Mouse (Mus musculus) lung, postnatal 14 days (tissue): Measurements from ENCODE around the gene Negr1.
"Not testable (repeated sequence)": the region's sequence is repeated elsewhere in the genome, so short reads cannot be mapped to it uniquely, and the experiment has no call there.

Source experiments
- DNase-seq: peaks from one replicate; pipeline ENCODE4 v3.0.0; 2021

The Negr1 gene

GRCm38 (mm10) chr3:157031513-157032142, 470.0 kb downstream of the Negr1 start:
- DNase-seq: no peak

- DNase-seq: no peak
Measured at GRCm38 (mm10) chr3:157036016-157036415, 474.4 kb downstream of the Negr1 start.

DNA sequence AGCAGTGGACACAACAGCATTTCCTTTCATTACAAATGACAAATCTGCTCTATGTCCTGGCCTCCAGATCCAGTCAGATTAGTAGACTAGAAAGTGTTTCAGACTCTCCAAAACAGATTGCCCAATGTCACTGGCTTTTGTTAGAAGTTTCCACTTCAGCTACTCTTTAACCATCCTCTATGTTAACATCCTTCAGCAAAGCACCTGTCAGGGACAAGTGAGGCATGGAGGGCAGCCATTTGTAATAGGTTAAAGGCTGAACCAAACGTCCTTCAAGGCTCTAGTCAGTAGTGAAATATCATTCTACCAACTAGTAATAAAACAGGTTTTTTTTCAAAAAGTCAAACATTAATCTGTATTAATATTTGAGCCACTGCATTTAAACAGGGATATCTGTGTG, 475.0 kb downstream of the Negr1 start:
- no peak for DNase-seq

- no peak for DNase-seq
Measured at GRCm38 (mm10) chr3:157040619-157041018, 479.0 kb downstream of the Negr1 start.

DNA sequence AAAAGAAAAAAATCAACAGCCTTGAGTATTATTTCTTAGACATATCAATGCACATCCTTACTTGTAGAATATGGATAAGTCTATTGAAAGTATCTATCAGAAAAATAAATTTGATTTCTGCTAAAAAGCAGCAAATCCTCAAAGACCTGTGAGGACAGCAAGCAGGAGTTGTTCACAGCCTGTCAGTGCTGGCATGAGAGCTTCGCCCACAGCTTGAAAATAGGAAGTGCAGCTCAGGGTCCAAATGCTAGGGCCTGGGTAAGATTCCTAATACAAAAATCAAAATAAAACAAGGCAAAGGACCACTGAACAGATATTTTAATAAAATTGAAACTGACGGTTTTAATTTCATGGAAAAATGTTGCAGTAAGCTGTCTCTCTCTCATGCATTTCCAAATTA, 483.0 kb downstream of the Negr1 start:
- no peak for DNase-seq

DNA sequence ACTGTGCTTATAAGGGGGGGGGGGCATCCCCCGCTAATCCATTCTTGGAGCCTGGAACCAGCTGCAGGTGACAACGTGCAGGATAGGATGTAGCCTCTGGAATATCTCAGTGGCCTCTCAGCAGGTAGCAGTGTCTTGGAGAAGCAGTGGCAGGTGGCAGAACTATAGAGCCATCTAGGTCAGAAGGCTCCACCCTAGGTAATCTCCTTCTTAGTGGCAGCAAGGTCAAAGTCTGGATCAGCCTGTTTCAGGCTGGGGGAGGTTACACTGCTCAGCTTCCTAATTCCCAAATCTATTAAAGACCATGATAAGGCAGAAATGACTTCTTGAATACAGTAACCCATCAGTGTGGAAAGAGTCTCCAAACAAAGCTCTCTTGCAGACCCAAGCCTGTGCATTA, 502.8 kb downstream of the Negr1 start:
- not testable (repeated sequence) for DNase-seq

DNA sequence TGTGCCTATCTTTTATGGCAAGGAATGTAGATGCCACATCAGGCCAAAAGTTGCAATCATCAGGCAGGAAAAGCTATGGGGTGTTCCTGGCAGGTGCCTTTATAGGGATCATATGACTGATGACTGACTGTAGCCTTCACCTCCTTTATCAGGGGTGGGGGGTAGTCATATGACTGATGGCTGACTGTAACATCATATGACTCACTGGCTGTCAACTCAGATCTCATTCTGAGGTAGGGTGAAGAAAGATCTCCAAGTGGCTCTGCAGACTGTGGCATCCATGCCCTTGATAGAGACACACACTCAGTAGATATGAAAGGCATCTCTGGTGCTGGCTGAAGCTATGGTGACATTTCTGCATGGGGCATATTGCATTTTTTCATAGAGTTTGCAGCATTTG, 504.7 kb downstream of the Negr1 start:
- DNase-seq: no peak

DNA sequence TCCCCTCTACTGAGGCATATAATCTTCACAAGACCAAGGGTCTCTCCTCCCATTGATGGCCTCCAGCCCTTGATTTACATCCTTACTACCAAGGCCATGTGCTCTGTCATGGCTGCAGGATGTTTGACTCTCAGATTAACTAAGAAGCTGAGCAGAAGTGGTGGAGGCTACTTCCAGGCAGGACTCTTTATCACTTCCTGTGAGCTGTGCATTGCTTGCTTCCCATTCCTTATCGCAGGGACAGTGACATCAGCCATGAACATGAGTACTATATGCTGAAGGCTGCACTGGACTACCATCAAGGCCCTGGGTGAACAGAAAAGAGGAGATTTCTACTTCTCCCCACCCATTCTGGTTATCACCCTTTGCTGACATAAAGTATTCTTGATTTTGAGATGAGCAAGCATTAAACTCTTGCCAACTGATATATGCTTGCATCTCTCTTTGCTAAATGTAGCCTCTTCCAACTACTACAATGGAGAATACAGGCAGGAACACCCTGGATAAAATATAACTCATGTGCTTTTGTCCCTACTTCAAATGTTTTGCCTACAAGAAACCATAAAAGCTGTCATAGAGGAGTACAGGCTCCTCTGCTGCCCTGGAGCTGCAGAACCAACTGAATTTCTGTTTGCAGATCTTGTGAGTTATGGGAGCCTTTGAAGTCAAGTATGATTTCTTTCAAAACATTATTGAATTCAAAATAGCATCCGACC, 517.8 kb downstream of the Negr1 start:
- DNase-seq: no peak

- DNase-seq: no peak
Measured at GRCm38 (mm10) chr3:157079966-157080306, 518.3 kb downstream of the Negr1 start.

GRCm38 (mm10) chr3:157080585-157080984, 519.0 kb downstream of the Negr1 start:
- no peak for DNase-seq

DNA sequence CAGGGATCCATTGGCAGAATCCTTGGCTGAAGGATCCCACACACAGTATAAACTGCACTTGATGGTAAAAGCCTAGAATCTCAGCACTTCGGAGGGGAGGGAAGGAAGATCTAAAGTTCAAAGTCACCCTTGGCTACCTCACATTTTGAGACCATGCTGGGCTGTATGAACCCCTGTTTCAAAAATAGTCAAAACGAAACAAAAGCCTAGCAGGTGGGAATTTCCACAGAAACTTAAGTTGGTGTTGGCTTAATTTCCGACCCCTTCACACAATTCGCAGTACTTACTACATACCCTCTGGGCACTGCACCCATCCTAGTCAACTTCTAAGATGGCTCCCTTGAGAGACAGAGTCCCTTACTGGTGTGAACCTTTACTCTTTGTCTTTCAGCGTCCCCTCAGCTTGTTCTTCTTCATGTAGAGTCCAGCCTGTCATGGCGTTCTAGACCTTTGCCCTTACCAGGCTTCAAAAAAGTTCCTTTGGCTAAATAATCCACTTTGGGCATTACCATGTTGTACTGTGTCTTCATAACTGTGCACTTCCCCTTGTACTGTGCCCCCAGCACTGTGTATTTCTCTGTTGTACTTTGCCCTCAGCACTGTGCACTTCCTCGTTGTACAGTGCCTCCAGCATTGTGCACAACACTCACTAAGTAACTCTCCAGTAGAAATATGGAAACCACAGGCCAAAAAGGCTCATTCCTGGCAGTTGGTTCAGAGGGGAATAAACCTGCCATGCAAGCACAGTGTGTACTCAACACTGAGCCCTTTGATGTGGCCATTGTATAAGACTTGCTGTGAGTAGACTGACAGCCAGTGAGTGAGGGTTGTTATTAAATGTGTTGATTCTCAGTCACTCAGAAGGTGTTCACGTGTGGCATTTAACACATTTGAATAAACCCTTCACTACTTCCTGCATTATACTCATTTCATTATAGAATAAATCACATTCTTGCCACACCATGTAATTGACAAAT, 521.5 kb downstream of the Negr1 start:
- DNase-seq: no peak

DNA sequence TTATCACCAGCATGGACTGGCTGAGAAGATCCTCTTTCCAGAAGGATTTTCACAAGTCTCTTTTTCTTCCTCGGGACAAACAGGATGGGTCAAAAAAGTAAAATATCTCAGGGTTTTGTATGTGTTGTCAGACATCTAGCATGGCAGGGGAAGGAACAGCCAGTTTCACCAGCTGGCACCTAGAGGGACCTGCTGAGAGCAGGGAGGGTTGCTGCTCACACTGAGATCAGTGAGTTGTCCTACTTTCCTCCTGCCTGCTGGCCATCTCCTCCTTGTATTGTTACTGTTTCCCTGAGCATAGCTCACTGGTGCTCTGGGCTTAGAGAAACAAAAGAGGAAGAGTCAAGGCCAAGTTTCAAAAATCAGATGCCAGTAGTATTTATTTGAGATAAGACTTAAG, 523.6 kb downstream of the Negr1 start:
- DNase-seq: no peak

DNA sequence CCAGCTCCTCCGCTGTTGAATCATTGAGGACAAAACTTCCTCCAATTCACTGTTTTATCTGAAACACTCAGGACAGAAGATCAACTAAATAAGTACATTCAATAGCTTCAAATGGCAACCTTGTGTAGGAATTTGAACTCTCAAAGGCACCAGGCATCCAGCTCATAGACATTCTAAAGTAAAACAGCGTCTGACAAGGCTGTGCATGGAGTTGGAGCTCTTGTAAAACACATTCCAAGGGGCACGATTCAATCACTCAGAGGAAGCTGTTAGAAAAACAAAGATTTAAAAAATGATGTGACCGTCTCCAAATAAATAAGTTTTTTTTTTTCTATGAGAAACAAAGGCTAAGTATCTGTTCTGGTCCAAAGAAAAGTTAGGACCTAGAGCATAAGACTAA, 528.5 kb downstream of the Negr1 start:
- DNase-seq: no peak

DNA sequence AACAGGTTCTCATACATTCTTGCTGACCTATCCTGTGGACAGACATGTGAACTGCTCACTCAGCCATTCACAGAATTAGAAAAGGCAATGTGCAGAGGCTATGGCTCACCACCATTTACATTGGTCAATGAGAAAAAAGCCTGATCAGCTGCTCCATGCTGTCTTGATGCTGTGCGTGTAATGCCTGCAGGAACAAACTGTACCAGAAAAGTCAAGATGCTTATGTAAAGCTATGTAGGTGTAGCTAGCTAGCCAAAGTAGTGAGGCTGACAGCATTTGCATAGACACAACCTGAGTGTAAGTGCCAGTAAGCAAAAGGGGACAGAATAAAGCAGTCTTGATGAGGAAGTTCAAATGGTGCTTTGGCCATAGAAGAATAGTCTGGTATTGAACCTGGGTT, 534.7 kb downstream of the Negr1 start:
- no peak for DNase-seq

GRCm38 (mm10) chr3:157097514-157097913, 535.9 kb downstream of the Negr1 start:
- no peak for DNase-seq

- DNase-seq: no peak
Measured at GRCm38 (mm10) chr3:157098417-157098816, 536.8 kb downstream of the Negr1 start.

GRCm38 (mm10) chr3:157104866-157105579, 543.4 kb downstream of the Negr1 start:
- no peak for DNase-seq

DNA sequence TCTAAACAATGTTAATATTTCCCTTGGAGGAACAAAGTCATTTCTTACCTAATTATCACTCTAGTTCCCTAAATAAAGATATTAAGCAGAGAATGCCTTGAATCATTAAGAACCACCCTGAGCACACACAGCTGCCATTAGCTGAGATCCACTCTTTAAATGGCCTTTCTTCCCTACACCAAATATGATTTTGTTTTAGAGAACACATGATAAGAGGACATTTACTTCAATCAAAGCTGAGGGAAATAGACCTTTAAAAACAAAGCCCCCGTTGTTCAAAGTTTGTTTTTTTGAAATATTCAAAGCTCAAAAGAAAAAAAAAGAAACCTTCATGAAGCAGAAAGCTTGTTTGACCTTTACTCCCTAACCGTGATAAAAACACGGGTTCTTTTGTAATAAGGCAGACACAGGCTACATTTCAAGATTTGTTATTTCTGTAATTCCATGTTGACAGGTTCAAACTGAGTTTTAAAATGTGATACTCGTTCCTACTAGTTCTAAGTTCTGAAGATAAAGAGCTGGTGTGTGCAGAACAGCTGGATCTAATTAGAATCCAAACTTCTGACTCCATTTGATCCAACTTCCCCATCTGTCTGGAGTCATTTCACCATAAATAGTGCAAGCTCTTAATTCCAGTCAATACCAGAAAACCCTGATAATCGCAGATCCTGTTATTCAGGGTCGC, 544.1 kb downstream of the Negr1 start:
- no peak for DNase-seq

- no peak for DNase-seq
Measured at GRCm38 (mm10) chr3:157108156-157108555, 546.6 kb downstream of the Negr1 start.

DNA sequence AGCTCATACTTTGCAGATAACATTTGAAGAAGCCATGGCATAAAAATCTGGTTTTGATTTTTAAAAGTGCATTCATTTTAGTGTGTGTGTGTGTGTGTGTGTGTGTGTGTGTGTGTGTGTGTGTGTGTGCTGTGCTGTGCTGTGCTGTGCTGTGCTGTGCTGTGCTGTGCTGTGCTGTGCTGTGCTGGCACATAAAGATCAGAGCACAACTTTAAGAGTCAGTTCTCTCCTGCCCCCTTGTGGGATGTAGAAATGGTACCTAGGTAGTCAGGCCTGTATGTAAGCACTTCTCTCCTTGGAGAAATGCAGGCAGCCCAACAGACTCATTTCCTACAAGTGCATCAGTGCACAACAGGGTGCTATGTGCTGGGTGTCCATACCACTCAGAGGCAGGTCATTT, 547.7 kb downstream of the Negr1 start:
- peak; percentile 41 for DNase-seq

GRCm38 (mm10) chr3:157115105-157115760, 553.6 kb downstream of the Negr1 start:
- no peak for DNase-seq

DNA sequence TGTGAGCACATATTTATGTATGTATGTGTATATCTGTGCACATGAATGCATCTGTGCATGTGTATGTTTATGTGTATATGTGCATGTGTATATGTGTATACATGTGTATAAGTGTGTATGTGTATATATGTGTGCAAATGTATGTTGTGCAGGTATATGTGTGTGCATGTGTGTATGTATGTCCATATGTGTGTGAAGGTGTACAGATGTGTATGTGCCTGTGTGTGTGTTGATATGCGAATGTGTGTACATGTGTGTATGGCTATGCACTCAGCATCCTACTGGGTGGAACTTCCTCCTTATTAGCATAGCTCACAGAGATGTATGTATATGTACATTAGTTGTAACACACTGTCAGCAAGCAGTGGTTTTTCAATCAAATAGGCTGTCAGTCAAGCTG, 554.4 kb downstream of the Negr1 start:
- DNase-seq: no peak
